Mouse (Mus musculus): Measurements from ENCODE around the gene Nsg1.
A peak's percentile ranks its signal among the peaks of the same experiment; 100 is the strongest.

Gene Nsg1

DNA sequence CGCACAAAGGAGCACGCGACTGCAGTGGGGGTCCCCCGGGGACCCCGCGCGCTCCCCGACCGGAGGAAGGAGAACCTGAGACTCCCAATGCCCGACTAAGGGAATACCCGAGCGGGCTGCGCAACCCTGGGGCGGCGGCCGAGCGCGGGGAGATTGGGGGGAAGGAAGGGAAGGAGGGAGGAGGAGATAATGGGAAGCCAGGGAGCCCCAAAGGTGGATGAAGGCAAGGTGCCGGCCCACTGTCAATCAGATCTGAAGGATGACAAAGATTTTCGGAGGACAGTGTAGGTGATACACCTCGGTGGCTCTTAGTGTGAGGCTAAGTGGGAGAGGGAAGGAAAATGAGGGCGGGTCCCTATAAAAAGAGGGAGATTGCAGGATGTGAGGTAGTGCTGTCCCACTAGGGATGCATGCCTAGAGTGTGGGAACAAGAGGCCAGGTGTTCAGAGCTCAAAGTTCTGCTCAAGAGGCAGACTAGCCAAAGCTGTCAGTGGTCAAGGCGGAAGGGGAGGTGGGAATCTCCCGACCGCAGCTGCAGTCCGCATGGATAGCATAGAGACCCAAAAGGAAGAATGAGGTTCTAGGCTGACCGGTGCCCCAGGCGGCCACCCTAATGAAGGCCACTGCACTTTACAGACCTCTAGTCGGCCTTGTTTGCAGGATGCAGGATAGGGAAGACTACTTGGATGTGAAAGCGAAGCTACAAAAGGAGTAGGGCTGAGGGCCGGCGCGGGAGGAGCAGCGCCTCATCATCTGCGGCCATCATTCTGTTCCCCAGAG, at the start of gene Nsg1:
TSS of gene Nsg1 (minus strand) at position 274 of the 780 bp plus-strand sequence.
- DNase-seq (ENCODE audit: low read depth, low spot score) = peak; percentile 23

DNA sequence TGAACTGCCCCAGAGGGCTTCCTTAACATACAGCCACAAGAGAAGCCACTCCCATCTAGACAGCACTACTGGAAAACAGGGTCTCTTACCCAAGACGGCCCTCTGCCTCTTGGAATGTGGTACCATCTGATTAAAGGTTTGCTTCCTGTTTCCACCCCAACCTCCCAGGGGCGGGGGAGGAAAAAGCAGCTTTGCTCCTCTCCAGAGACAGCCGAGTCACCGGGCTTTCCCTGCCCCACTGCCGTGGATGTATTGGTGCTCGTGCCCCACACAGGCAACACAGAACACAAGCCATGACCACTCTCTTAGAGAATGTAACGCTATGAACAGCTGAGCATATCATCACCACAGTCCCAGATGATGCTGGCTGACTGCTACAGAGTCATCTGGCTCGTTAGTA, 49.3 kb upstream of the Nsg1 start:
- DNase-seq (ENCODE audit: low read depth, low spot score) = no peak

DNA sequence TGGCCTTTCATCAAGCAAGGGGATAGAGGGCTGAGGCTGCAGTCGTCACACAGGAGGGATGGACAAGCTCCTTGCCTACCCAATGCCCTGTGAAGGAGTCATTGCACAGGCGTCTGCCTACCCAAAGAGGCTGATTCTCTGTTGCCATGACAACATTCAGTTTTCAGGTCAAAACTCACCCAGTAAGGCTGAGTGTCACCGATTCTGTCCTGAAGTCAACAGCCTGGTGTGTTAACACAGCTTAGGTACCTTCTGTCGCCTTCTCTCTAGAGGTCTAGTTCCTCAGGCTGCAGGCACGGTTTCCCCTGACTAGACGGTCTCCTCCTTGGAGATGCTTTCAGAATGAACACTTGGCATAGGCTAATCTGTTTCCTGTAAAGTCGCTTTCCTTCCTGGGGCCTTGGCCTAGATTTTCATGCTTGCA, 45.6 kb upstream of the Nsg1 start:
- peak; percentile 28 for DNase-seq (ENCODE audit: low read depth, low spot score)

DNA sequence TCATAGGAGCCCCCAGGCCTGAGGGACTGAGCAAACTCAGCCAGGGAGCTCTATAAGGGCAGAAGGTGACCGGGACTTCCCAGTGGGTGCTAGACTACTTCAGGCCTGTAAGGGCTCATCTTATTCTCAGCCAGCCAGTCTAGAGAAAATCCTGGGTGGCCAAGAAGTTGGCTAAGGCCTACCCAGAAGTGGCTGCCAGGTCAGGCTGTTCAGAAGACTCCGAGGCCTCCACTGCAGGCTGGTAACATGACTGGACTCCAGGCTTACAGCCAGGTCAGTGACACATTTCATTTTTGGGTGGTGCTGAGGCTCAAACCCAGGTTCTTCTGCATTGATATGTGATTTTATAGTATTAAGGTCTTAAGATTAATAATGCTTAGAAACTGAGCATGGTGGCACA, 40.0 kb upstream of the Nsg1 start:
- no peak for DNase-seq (ENCODE audit: low read depth, low spot score)

DNA sequence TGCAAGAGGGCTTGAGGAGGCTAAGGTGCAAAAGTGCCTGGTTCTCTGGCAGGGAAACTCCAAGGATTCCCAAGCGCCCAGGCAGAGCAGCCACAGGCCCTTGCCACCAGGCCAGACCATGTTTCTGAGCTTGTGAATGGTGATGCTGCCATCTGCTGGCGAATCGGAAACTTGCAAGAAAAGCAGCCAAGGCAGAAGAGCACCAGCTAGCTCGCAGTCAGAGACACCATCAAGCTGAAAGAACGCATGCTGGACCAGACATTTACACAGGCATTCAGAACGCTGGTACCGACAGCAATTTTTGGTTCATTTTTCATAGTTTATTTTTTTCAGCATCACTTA, 37.7 kb upstream of the Nsg1 start:
- peak; percentile 84 for DNase-seq (ENCODE audit: low read depth, low spot score)

DNA sequence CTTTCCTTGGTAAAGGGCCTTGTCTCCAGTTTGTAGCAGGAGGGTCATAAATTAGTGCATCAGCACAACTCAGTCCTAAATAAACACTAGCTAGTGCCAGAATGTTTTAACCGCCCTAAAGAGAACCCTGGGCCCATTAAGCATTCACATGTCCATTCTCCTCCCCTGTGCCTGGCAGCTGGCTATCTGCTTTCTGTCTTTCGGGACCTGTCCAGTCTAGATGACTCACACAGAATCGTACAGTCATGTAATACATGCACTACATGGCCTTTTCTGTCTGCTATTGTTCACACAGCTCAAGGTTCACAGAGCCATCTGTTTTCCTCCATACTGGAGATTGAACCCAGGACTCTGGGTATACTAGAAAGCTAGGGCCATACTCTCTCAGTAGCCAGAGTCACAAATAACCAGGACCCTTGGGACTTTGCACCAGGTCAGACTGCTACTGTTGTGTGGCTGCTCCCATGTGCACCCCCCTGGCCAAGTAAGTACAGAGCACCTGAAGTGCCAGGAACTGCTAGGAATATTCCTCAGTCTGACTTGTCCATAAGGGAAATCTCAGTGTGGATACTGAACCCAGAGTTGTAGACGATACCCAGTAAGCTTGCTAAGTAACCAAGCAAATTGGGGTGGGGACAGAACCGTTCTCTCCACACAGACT, 37.2 kb upstream of the Nsg1 start:
- DNase-seq (ENCODE audit: low read depth, low spot score) = no peak

DNA sequence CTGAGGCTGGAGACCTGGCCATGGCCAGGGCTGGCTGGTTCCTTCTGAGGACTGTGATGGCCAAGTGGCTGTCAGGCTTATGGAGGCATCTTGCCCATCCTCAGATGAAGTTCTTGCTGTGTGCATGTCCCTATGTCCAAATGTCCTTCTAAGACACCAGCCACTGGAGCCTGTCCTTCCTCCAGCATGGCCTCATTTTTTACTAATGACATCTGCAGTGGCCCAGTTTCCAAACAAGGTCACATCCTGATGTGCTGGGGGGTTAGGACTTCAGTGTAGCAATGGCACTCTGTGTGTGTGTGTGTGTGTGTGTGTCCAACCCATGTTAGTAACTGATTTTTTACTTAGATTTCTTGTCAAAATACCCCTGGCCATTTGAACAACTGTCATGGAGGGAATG, 36.2 kb upstream of the Nsg1 start:
- DNase-seq (ENCODE audit: low read depth, low spot score) = no peak

DNA sequence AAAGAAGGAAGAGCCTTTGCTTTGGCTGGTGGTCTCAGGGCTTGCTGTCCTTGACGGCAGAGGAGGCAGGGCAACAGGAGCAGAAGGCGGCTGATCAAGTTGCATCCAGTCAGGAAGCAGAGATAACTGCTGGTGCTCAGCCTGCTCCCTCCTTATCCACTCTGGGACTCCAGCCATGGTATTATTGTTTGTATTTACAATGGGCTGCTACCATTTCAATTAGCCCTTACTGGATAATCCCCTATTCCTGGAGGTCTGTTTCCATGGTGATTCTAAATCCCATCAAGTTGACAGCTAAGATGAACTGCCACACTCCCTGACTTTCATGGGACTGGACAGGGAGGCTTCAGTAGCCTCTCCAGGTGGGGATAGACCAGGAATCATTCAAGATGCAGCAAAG, 35.2 kb upstream of the Nsg1 start:
- no peak for DNase-seq (ENCODE audit: low read depth, low spot score)

DNA sequence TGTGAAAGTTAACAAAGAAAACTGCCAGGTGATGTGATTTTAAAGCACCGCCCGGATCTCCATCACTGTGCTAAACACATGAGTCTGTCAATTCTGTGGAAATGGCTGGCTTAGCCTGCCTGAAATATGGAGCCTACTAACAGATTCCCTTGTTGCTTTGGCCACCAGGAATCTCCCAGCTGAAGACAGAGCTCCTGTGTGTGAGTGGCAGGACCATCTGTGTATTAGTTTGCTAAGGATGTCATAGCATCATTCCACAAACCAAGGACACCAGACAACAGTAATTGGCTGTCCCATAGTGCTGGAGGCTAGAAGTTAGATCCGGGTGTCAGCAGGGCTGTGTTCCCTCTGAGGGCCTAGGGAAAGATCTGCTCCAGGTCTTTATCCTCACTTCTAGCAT, 31.2 kb upstream of the Nsg1 start:
- DNase-seq (ENCODE audit: low read depth, low spot score) = no peak

DNA sequence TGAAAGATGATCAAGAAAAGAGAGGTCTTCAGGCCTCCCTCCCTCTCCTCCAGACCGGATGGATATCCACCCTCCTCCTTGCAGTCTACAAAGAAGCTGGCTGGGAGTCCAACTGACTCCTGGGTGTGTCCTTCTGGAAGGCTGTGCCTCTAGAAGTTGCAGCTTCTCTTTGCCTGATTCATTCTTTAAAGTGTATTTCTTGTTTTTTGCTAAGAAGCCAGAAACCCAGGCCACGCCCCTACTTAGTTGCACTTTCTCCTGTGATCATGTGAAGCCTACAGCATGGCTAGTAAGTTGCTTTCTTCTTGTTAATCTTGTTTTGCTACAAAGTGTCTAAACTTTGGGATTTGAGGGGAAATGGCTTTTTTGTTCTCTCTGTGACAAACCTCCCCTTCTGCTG, 27.3 kb upstream of the Nsg1 start:
- no peak for DNase-seq (ENCODE audit: low read depth, low spot score)

DNA sequence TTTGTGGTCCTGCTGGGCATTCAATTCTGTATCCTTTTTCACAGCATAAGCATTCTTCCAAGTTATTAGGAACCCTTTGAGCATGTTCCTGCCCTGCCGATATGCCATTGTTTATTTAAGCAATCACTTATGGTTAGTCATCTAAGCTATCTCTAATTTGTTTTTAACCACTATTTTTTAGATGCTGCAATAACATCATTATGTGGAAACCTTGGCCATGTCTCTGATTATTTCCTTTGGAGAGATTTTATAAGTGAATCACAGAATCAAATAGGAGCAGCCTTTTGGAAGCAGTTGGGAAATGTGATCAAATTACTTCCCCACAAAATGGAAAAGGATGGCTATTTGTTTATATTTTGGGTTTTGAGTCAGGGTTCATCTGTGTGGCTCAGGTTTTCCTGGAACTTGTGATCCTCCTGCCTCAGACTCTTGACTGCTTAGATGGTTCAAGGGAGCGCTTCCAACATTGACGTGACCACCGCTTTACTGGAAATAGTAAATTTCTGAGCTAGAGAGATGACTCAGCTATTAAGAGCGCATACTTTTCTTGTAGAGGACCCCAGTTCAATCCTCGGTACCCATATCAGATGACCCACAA, 25.1 kb upstream of the Nsg1 start:
- no peak for DNase-seq (ENCODE audit: low read depth, low spot score)

DNA sequence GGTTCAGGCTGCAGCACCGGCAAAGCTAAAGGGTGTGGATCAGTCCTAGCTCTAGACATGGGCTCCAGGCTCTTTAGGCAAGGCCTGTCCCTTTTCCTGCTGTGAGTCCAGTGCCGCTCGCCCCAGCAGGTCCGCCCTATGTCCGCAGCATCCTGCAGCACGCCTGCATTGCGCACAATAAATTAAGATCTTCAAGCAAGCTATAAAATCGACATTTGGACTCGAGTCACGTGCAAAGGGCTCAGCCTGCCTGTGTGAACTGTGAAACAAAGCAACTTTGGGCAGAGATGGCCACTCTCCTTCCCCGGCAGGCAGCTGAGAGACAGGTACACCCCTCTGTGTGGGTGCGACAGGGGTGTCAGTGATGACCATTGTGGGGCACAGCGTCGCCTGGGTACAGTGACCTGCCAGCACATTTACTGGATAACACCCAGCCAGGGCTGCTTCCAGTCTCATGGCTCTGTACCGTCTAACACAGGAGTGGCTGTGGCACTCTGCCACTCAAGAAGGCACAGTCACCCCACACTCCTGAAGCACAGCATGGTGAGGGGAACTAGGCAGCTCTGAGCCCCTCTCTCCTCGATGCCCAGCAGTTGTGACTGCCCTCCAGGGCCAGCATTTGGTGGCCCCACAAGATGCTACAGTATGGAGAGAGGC, 14.7 kb upstream of the Nsg1 start:
- DNase-seq (ENCODE audit: low read depth, low spot score) = no peak

DNA sequence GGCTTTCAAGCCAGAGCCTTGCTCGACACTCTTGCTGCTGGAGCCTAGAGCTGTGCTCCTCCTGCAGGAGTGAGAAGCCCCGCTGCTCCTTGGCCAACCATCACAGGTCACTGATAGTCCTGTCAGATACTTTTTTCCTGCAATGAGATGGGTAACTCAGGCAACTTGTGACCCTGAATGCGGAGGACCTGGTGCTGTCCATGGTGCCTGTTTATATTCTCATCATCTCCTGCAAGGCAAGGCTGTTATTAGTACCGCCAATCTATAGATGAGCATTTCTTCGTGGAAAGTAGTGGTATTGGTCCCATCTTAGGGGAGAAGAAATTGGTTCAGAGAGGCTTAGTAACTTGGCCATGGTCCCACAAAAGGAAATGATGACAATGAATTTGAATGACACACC, 14.1 kb upstream of the Nsg1 start:
- peak; percentile 42 for DNase-seq (ENCODE audit: low read depth, low spot score)

DNA sequence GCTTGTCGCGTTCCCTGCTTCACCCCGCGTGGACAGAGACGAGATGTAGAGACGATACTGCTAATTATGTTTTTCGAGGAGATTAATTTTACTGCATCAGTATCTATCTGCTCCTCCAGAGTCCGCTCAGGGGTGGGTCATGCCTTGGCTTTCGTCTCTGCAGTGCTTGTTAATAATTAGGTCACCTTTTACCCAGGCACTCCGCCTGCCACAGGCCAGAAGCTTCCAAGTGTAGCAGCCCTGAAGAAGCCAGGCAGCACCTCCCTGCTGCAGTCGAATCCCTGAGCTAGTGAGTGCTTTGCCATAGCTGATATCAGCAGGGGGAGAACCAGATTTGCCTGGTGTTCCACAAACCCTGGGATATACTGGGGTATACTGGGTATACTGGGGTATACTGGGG, 8.8 kb upstream of the Nsg1 start:
- DNase-seq (ENCODE audit: low read depth, low spot score) = no peak

DNA sequence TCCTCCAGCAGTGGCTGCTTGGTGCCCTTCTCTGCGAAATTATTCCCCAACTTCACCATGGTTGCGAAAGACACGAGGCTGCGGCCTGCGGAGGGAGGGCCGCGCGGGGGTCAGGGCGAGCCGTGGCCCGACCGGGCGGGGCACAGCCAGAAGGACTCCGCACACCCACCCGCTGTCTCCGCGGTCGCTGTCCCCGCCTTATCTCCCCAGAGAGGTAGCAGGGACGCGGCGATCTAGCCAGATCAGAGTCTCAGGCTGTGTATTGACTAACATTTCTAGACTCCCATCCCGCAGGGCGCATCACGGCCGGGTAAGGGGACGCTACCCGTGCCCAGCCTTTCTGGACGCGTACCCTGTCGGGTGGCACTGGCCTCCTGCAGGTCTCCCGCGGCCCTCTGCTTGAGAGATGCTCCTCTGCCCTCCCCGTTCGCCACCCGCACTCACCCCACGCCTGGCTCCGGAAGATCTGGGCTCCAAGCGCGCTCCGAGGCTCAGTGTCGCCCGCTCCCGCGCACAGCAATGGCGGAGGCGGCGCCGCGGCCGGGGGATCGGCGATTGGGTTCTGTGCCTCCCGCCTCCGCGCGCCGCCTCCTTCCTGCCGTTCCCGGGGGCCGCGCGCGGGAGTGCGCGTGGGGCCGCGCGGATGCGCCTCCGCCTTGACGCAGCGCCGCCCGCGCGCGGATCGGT, 617 bp downstream of the Nsg1 start:
- DNase-seq (ENCODE audit: low read depth, low spot score) = peak; percentile 36

DNA sequence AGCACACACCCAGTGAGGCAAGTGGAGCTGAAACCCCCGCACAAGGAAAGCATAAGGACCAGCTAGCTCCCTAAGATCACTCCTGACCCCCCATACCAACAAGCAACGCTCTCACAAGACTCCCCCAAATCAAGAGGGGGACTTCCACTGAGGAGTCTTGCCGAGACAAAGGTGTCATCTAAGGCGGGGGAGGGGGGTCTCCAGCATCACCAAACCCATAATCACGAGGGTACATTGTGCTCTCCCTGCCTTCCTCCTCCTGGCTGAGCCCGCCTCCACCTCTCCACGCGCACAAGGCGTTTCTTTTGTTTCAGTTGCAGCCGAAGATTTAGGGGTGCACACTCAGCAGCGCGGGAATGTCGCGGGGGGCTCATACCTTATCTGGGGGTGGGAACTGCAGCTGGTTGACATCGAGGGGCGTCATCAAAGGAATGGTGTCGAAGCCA, 1.2 kb downstream of the Nsg1 start:
- no peak for DNase-seq (ENCODE audit: low read depth, low spot score)

DNA sequence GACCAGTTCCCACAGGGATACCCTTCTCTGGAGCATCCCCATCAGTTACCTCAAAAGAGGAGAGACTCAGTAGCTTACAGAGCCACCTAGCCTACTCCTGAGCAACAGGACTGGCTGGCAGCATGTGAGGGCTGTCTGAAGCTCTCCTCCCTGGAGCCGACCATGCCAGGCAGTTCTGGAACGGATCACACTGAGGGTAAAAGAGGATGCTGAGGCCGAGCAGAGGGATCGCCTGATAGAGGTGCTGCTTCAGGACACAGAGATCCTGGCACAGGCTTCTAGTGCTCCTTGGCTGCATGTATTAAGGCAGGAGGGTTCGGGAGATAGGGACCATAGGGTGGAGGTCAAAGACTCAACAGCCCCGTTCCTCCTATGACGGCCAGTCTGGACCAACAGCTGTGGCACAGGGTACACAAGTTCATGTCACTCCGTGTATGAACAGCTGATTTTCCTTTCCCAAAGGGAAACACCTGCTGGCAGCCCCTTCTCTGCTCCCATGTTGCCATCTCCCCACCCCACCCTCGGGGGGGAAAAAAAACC, 2.2 kb downstream of the Nsg1 start:
- no peak for DNase-seq (ENCODE audit: low read depth, low spot score)

DNA sequence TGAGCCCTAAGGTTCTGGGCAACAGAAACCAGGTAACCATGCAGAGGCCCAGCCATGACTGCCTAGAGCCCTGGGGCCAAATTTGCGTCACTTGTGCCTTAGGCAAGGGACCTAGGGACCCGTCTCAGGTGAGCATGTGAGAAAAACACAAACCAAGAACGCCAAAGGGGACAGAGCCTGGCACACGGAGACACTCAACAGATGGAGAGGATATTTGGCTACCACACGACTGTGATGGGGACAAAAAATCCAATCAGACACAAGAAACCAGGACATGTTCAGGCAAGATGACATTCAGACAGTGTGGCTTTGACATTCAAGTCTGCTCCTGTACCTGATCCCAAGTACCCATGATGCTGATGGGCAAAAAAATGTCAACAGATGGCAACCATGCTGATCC, 6.1 kb downstream of the Nsg1 start:
- no peak for DNase-seq (ENCODE audit: low read depth, low spot score)

DNA sequence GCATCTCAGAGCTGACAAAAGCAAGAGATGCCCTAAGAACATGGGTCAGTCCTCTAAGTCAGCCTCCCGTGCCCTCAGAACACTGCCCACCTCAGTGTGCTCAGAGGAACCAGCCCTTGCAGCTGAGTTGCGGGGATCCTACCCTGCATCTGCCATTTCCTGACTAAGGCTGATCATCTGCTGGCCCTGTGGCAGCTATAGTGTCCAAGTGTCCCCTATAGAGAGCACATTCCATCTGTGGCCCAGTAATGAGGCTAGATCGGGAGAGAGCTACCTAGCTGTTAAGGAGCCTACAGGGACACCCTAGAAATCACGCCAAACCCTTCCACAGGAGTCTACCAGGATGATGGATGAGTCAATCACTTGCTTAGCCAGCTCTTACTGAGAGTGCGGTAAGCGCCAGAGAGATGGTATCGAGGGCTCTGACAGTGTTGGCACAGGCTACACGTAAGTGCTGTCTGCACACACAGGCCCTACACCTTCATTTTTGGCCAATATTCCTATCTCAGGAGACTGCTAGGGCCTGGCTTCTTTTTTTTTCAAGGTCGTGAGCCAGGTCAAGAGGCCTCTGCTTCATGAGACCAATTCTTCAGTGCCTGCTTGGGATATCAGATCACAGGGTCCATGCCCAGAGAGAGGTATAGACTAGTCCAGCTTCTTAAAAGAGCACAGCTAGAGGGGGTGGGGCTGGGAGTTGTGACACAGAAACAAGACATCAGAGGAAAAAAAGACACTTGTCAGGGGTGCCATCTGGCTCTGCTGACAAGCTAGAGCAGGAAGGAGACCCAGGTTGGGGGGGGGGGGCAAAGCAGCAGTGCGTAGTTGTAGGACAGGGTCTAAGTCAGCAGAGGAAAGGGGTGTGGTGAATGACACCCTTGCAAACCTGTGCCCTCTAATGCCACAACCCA, 7.3 kb downstream of the Nsg1 start:
- no peak for DNase-seq (ENCODE audit: low read depth, low spot score)

DNA sequence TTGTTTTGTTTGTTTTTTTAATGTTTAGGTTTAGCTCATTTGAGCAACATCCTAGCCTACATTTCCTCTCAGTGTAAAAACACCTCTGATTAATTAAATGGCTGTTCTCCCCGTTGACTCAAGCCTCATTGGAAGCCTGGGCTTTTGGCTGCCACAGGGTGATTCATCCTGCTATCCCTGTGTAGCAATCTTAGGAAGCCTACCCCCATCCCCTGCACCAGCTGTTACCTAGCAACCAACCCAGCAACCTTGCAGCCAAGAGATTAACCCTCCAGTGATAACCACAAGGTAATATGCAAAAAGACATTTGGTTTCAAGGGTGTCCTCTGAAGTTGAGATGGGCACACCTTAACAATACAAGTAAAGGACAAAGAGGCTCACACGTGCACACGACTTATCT, 8.4 kb downstream of the Nsg1 start:
- peak; percentile 20 for DNase-seq (ENCODE audit: low read depth, low spot score)

DNA sequence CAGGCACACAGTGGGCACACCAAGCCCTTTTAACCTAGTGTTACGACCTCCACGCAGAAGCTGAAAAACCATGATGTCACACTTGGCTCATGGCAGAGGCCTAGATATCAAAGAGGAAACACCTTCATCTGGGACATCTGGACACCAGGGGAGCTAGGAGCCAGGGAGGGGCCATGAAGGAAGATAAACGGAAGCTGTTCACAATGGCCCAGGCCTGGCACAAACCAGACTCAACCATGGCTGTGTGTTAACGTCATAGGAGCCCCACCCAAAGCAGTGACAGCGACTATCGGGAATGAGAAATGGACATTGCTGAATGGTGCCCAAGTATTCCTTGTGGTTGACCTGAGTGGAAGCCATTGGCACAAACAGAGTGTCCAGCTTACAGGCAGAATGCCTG, 13.2 kb downstream of the Nsg1 start:
- DNase-seq (ENCODE audit: low read depth, low spot score) = no peak

Measured in R1 (cell line).